Mouse (Mus musculus) frontal cortex, postnatal 10 days (tissue): ENCODE results near the gene T2.

Experiments
- DNase-seq, 2 experiments: peaks; one replicate each; pipeline ENCODE4 v3.0.0; 2022; ENCODE audit warnings: low spot score in 2 of 2, mixed read lengths in 1 of 2

Gene T2

GRCm38 (mm10) chr17:8416865-8417264 lies 61.1 kb downstream of the T2 start:
- no peak for DNase-seq

DNA sequence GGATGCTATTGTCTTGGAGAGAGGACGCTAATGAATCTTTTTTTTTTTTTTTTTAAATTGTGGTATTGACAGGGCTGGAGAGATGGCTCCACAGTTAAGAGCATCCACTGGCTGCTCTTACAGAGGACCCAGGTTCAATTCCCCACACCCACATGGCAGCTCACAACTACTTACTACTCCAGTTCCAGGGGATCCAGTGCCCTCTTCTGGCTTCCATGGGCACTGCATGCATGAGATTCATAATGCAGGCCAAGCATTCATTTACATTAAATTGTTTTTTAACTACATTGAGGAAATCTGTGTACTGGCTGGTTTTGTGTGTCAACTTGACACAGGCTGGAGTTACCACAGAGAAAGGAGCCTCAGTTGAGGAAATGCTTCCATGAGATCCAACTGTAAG lies 64.9 kb downstream of the T2 start:
- DNase-seq, result no peak

GRCm38 (mm10) chr17:8421517-8421916 lies 65.7 kb downstream of the T2 start:
- no peak for DNase-seq

DNA sequence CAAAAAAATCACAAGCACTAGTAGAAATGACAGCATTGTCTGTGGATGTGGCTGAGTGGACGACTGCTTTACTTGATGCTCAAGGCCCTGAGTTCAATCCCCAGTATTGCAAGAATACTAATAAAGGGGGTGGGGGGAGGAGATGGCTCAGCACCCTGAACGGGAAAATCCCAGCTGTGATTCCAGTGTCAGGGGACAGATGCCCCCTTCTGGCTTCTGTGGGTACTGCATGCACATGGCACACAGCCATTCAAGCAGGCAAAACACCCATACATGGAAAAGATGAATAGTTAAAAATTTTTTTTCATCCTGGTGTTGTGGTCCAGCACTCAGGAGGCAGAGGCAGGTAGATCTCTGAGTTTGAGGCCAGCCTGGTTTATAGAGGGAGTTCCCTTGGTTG lies 67.5 kb downstream of the T2 start:
- peak in 1 of 2 experiments; percentile 24 for DNase-seq

- no peak for DNase-seq
These were observed 73.6 kb downstream of the T2 start for GRCm38 (mm10) chr17:8429436-8429835.

- DNase-seq, result no peak
These were observed 74.1 kb downstream of the T2 start for GRCm38 (mm10) chr17:8429896-8430295.

DNA sequence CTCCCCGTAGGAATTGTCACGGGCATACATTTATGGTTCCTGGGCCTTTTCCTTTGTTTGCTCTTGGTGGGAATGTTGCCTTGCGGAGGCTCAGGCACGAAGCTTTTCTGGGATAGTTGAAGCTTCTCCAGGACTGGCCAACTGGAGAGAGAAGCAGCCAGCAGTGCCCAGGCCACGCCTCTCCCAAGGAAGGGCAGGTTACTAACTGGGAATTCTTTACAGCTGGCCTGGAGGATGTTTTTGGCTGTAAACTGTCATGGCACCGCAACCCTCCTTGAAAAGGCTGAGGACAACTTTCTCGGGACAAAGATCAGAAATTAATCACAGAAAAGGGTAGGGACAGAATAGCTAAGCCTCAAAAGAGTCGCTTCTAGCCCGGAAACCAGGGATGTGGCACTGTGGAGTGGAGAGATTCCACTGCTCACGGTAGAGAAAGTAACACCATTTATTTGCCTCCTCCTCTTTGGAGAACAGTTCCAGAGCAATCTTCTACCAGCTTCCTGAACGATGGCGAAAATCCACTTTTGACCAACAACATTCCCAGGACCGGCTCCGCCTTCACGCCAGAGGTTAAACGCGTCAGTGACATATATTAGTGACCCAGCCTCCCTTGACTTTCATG lies 76.5 kb downstream of the T2 start:
- DNase-seq, result no peak

- no peak for DNase-seq
These were observed 77.6 kb downstream of the T2 start for GRCm38 (mm10) chr17:8433121-8433977.

DNA sequence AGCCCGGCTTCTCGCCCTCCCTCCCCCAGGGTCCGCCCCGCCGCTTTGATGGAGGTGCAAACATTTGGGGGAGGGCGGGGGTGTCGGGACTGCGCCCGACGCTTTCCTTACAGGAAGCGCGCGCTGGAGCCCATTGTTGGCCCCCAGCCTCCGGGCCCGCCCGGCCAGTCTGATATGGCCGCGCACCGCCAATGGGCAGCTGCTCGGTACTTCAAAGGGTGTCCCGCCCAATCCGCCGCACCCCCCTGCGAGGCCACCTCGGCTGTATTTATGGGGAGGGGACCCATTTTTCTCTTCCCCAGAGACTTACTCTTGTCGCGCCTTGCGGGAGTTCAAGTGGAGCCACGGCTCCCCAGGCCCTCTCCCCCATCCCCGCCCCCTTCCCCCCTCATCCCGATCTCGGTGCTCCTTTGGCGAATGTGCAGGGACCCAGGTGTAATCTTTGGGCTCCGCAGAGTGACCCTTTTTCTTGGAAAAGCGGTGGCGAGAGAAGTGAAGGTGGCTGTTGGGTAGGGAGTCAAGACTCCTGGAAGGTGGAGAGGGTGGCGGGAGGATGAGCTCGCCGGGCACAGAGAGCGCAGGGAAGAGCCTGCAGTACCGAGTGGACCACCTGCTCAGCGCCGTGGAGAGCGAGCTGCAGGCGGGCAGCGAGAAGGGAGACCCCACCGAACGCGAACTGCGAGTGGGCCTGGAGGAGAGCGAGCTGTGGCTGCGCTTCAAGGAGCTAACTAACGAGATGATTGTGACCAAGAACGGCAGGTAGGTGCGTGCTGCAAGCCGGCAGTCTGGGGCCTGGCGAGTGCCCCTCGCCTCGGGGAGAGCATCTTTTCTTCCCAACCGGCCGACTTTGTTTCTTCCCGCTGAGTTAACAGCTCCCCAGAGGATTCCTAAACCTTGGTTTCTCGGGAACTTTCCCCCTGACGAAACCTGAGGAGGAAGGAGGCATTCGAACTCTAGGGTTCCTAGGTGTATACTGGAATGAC lies 78.5 kb downstream of the T2 start, which contains the start of gene T:
T (plus strand) TSS at position 446 of the 983 bp plus-strand sequence.
- no peak for DNase-seq

DNA sequence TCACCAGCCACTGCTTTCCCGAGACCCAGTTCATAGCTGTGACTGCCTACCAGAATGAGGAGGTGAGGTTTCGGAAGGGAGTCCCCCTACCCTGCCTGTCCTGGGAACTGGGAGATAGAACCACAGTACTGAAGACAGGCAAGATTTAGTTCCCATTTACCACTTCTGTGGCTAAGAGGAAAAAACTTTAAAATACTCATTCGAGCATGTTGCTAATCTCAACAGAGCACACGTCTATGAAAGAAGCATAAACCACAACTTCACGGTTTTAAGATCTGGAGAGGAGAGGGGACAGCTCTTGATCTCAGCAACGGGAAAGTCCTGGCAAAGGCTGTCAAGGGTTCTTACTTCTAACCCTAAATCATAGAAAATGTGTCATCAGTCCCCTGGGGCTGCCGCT lies 80.4 kb downstream of the T2 start:
- DNase-seq, result no peak

DNA sequence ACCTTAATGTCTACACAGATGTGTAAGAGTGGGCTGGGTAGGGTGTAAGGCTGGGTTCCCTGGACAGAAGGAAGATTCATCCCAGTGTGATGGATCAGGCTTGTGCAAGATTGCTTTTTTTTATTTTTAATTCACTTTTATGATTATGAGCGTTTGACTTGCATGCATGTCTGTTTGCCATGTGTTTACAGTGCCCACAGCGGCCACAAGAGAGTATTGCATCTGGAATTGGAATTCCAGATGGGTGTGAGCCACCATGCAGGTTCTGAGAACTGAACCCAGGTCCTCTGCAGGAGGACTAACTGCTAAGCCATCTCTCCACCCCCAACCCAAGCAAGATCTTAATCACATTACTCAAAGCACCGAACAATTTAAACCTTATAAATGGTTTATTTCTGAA lies 88.3 kb downstream of the T2 start:
- DNase-seq, result no peak

DNA sequence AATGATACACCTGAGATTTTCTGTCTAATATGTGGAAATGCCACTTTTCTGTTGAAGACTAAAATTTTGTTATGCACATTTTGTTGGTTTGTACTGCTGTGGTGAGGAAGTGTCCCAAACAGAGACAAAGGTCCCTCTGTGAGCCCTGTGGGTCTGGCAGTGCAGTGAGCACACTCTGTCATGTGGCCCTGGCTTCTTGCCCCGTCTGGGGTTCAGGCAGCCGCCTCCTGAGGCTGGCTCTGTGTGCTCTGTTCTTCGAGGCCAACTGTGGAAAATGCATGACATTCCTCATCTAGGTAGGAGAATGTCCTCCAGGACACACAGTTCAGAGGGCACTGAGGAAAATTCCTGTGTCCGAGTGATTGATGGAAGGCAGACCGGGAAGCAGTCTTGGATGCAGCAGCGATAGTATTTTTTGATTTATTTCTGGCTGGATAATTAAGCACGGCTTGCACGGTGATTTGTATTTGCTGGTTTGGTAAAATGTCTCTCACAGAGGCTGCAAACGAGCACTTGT lies 91.9 kb downstream of the T2 start:
- no peak for DNase-seq

DNA sequence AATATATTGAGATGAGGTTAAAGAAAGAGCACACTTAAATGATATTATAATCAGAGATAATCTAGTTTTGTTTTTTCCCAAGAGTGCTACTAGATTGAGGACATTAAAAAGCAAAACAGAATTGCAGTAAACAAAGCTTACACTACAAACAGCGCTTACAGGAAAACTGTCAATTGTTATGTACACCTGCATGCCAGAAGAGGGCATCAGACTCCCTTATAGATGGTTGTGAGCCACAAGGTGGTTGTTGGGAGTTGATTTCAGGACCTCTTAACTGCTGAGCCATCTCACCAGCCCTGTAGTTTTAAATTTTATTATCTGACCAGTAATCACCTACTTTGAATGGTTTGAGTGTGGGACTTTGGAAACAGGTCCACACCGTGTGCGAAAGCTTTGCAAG lies 92.5 kb downstream of the T2 start:
- DNase-seq, result no peak

GRCm38 (mm10) chr17:8455196-8455595 lies 99.4 kb downstream of the T2 start:
- DNase-seq, result no peak

GRCm38 (mm10) chr17:8455601-8456000 lies 99.8 kb downstream of the T2 start:
- no peak for DNase-seq

DNA sequence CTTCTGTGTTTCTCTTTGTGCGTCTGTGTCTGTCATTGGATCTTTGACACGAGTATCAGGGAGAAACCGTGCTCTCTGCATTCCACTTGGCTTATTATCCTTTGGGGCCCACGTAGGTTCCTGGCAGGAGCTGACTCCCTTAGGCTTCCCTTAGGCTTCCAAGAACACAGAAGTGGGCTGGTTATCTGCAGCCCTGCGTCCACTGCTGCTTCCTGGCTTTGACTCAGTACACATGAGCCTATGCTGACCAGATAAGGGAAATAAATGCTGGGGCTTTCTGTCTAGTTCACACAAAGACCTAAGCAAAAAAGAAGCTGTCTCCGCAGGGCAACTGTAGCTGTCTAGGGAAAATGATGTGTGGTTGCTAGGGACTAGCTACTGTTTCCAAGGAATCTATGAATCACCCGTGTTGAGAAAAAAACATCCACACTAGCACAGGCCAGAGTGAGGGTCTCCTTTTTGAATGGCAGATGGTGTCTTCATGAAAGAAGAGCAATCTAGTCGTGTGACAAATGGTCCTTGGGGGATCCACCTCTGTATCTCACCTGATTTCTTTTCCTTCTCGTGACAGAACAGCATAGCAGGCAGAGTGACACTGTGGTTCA lies 101.2 kb downstream of the T2 start:
- no peak for DNase-seq

- peak in 1 of 2 experiments; percentile 39 for DNase-seq
These were observed 105.8 kb downstream of the T2 start for GRCm38 (mm10) chr17:8461568-8461967.

DNA sequence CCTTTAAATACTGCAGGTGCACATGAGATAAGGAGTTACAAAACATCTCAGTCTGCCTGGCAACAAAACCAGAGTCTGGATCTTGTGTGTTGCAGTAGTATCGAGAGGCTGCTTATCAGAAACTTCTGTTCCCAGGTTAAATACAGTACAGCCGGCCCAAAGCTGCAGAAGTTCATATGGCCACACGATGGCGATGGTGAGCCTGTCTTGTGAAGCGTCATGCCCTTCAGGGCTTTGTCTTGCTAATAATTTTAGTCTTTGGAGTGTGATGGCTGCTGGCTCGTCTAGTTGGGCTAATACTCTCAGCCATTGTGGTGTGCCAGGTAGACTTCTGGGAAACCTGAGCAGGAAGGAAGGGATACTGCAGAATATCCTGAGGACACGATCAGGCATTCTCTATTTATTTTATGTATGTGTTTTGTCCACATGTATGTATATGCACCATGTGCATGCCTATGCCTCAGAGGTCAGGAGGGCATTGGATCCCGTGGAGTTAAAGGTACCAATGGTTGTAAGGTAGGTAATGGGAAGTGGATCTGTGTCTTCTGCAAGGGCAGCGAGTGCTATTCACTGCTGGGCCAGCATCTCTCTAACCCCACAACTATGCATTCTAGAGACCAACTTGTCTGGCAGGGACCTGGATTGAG lies 107.8 kb downstream of the T2 start:
- peak in 1 of 2 experiments; percentile 53 for DNase-seq

DNA sequence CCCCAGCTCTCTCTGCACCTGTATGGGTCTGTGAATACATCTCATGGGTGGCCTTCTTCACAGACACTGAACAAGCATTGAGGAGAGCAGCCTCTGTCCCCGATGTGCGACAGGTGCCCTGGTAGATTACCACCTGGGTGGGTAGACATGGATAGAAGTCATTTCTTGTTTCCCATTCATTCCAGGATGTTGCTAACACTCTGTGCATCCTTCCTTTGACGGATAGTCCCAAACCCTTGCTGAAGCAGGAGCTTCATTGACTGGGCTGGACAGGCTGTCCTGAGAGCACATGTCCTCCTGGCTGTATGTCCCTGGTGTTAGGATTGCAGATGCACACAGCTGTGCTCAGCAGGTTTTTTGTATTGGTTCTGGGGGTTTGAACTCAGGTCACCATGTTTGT lies 112.0 kb downstream of the T2 start:
- no peak for DNase-seq

DNA sequence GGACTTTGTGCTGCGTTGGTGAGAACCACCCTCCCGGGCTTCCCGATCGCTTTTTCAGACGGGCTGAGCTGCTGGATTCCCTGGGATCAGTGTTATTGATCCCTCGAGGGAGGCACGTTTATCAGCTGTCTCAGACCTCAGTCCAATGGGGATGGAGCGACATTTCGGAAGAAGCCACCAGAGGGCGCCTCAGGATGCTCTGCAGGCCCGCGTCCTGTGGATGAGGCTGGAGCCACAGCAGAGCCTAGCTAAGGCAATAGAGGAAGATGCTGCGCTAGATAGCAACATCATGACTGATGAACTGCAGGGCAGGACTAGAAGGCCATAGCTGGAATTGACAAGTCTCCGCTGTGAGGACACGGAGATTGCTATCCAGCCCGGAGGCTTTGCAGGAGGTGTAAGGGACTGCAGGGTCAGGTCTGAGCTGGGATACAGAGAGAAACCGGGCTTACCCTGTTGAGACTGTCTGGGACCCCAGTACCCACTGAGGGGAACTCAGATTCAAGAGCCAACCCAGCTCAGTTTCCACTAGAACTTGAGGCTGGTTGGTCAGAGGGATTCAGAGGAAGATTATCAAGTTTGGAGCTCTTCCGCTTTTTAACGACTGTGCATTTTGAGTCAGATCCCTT lies 113.0 kb downstream of the T2 start:
- DNase-seq, result peak; percentile 52 to 86
